Mouse (Mus musculus): ENCODE data around the gene Hist3h2a.

The Hist3h2a gene

GRCm38 (mm10) chr11:58968551-58968950 lies 14.1 kb downstream of the Hist3h2a start:
- no peak for DNase-seq (ENCODE audit: low spot score)

GRCm38 (mm10) chr11:58969027-58969426 lies 14.5 kb downstream of the Hist3h2a start:
- DNase-seq (ENCODE audit: low spot score) = no peak

- no peak for DNase-seq (ENCODE audit: low spot score)
Observed at GRCm38 (mm10) chr11:58969659-58970058, 15.2 kb downstream of the Hist3h2a start.

- no peak for DNase-seq (ENCODE audit: low spot score)
Observed at GRCm38 (mm10) chr11:58970831-58971530, 16.5 kb downstream of the Hist3h2a start.

GRCm38 (mm10) chr11:58971796-58972195 lies 17.3 kb downstream of the Hist3h2a start:
- DNase-seq (ENCODE audit: low spot score) = no peak

- no peak for DNase-seq (ENCODE audit: low spot score)
Observed at GRCm38 (mm10) chr11:58974414-58974813, 19.9 kb downstream of the Hist3h2a start.

GRCm38 (mm10) chr11:58977150-58977549 lies 22.7 kb downstream of the Hist3h2a start:
- no peak for DNase-seq (ENCODE audit: low spot score)

GRCm38 (mm10) chr11:58977607-58978026 lies 23.1 kb downstream of the Hist3h2a start:
- no peak for DNase-seq (ENCODE audit: low spot score)

GRCm38 (mm10) chr11:58978027-58978705 lies 23.7 kb downstream of the Hist3h2a start, which contains the start of gene Trim11:
Gene Trim11, plus strand, starts transcription at chr11:58978093.
- no peak for DNase-seq (ENCODE audit: low spot score)

GRCm38 (mm10) chr11:58978706-58979030 lies 24.2 kb downstream of the Hist3h2a start:
- no peak for DNase-seq (ENCODE audit: low spot score)

- no peak for DNase-seq (ENCODE audit: low spot score)
Observed at GRCm38 (mm10) chr11:58979183-58979582, 24.7 kb downstream of the Hist3h2a start.

- DNase-seq (ENCODE audit: low spot score) = no peak
Observed at GRCm38 (mm10) chr11:58979661-58980060, 25.2 kb downstream of the Hist3h2a start.

GRCm38 (mm10) chr11:58980381-58980990 lies 26.0 kb downstream of the Hist3h2a start:
- DNase-seq (ENCODE audit: low spot score) = no peak

- no peak for DNase-seq (ENCODE audit: low spot score)
Observed at GRCm38 (mm10) chr11:58981541-58982447, 27.3 kb downstream of the Hist3h2a start.

- no peak for DNase-seq (ENCODE audit: low spot score)
Observed at GRCm38 (mm10) chr11:58982471-58983097, 28.1 kb downstream of the Hist3h2a start.

GRCm38 (mm10) chr11:58983691-58984341 lies 29.3 kb downstream of the Hist3h2a start:
- DNase-seq (ENCODE audit: low spot score) = no peak

GRCm38 (mm10) chr11:58984657-58985056 lies 30.2 kb downstream of the Hist3h2a start:
- no peak for DNase-seq (ENCODE audit: low spot score)

GRCm38 (mm10) chr11:58985299-58985917 lies 30.9 kb downstream of the Hist3h2a start:
- no peak for DNase-seq (ENCODE audit: low spot score)

- DNase-seq (ENCODE audit: low spot score) = no peak
Observed at GRCm38 (mm10) chr11:58989166-58989565, 34.7 kb downstream of the Hist3h2a start.

- no peak for DNase-seq (ENCODE audit: low spot score)
Observed at GRCm38 (mm10) chr11:58990141-58990540, 35.7 kb downstream of the Hist3h2a start.

GRCm38 (mm10) chr11:58990794-58991193 lies 36.3 kb downstream of the Hist3h2a start:
- no peak for DNase-seq (ENCODE audit: low spot score)

Measured in ovary, adult 18-20 months (tissue).